Mouse (Mus musculus): ENCODE results near the gene Cbfb.

Gene Cbfb

DNA sequence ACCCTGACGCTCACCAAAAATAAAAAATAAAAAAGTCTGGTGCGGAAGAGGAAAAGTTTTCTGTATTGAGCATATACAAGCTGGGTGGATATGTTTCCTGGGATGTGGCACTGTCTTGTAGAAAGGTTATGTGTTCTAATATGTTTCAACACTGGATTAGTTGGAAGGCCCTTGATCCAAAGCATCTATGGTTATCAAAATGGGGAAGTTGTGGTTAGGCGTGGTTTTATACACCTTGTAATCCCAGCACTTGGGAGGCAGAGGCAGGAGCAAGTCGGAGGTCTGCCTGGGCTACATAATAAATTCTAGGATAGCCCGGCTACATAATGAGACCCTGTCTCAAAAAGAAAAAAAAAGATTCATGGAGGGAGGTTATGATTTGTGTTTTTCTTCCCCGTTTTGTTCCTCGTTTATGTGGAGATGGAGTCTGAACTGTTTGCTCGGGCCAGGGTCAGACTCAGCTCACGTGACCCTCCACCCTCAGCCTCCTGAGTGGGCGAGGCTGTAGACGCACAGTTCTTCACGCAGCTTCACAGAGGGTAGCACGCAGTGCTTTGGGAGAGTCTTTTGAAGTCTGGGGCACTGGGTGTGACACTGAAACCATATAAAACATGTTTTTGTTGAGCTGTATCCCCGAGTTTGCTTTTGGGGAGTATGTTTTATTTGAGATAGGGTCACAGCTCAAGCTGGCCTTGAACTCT, 67.1 kb downstream of the Cbfb start:
- DNase-seq (ENCODE audit: extremely low read depth, low read depth), result peak; percentile 60

DNA sequence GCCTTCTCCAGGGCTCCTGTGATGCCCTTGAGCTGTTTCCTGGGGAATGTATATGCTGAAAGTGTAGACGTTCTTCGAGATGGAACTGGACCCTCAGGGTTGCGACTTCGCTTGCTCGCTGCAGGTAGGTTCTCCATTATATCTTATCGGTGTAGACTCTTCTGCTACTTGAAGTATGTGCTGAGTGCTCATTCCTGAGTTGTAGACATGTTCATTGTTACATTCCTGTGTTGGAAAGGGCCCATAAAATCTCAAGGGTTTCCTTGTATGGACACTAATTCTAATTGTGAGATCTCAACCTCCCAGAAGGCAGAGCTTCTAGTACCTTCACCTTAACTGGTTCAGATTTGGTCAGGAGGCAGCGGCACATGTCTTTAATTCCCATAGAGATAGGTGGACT, 70.5 kb downstream of the Cbfb start:
- DNase-seq (ENCODE audit: extremely low read depth, low read depth), result no peak

DNA sequence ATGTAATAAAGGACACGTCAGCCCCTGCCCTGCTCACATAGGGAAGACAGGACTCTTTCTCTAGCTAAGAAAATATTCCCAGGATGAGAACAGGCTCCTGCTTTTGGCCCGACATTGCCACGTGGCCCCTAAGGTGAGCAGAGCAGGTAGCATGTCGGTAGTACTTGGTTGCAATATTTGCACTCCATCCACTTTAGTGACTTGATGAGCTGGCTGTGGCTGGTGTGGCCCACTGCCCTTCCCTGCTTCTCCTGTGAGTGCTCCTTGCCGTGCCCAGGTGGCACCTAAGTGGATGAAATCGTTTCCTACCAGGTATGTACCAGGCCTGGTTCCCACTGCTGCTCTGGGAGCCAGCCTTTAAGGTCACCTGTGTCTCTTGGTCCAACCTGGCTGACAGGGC, 81.5 kb downstream of the Cbfb start:
- no peak for DNase-seq (ENCODE audit: extremely low read depth, low read depth)

GRCm38 (mm10) chr8:105252680-105253537, 82.4 kb downstream of the Cbfb start:
- no peak for DNase-seq (ENCODE audit: extremely low read depth, low read depth)

GRCm38 (mm10) chr8:105253766-105254151, 83.3 kb downstream of the Cbfb start:
- no peak for DNase-seq (ENCODE audit: extremely low read depth, low read depth)

GRCm38 (mm10) chr8:105254152-105254965, 83.9 kb downstream of the Cbfb start:
- DNase-seq (ENCODE audit: extremely low read depth, low read depth), result peak; percentile 54

GRCm38 (mm10) chr8:105254966-105255350, 84.5 kb downstream of the Cbfb start, which contains the start of gene B3gnt9:
TSS of gene B3gnt9 (minus strand) at chr8:105255153.
- DNase-seq (ENCODE audit: extremely low read depth, low read depth), result peak; percentile 42

GRCm38 (mm10) chr8:105257318-105258114, 87.0 kb downstream of the Cbfb start:
- no peak for DNase-seq (ENCODE audit: extremely low read depth, low read depth)

GRCm38 (mm10) chr8:105258911-105259720, 88.6 kb downstream of the Cbfb start:
- no peak for DNase-seq (ENCODE audit: extremely low read depth, low read depth)

- no peak for DNase-seq (ENCODE audit: extremely low read depth, low read depth)
Measured at GRCm38 (mm10) chr8:105259721-105260320, 89.3 kb downstream of the Cbfb start.

- DNase-seq (ENCODE audit: extremely low read depth, low read depth), result no peak
Measured at GRCm38 (mm10) chr8:105260371-105261099, 90.1 kb downstream of the Cbfb start.

GRCm38 (mm10) chr8:105261326-105261980, 91.0 kb downstream of the Cbfb start:
- peak; percentile 54 for DNase-seq (ENCODE audit: extremely low read depth, low read depth)

DNA sequence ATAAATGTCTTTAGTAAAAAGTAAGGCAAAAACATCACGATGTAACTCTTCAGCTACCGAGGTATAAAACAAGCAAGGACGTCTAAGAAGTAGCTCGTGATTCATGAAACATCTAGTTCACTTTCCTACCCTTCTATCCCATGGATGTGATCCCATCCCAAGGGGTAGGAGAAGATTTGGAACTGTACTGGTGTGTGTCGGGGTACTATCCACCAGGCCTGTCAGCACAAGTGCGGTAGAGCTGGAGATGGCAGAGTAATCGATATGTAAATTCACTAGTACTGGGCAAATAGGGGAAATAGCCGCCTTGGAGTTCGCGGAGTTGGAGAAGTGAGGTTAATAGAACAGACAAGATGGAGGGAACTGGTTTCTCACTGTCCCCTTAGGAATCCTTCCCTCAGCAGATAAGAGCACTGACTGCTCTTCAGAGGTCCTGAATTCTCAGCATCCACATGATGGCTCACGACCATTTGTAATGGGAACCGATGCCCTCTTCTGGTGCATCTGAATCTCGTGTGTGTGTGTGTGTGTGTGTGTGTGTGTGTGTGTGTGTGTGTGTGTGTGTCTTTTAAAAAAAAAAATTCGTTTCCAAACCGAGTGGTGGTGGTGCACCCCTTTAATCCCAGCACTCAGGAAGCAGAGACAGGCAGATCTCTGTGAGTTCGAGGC, 92.9 kb downstream of the Cbfb start:
- DNase-seq (ENCODE audit: extremely low read depth, low read depth), result peak; percentile 40

DNA sequence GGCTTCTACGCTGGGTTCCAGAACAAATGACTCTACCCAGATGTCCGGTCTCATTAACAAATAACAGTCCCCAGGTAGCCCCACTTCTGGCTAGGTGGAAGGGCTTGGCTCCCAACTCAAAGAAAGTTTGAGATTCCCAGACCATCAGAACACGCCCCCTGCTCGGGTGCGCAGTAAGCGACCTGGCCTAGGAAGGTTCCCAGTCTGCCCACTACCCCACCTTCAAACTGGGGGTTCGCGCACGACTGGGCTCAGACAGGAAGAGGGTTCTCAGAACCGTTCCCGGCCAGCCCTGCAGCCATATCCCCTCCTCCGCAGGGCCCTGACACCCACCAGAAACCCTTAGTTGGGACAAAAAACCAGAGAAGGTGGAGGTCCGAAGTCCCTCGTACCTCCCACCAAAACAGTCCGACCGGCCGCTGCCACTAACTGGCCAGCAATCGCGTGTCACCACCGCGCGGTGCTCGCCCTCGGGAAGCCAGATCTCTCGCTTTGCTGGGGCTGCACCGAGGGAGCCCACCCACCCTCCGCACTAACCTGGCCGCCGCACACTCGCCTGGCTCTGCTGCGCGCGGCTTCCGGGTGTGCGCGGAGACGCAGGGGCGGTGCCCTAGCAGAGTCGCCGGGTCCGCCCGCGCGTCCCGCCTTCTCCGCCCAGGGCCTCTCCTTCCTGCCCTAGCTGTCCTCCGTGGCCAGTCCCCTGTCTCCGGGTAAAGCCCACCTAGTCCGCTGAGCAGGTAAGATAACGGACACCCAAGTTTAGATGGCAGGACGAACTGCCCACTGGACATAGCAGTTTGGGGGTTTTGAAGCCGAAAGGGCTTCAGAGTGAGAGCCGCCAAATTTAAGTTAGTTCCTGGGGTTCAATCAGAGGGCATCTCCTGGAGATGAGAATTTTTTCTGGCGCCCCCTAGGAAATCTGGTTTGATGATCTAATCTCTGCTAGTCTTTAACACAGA, 93.8 kb downstream of the Cbfb start, which contains the start of the genes Tradd and Fbxl8:
TSS of gene Tradd (minus strand) at position 586 of the 959 bp plus-strand sequence.
TSS of gene Fbxl8 (plus strand) at position 625 of the 959 bp plus-strand sequence.
- DNase-seq (ENCODE audit: extremely low read depth, low read depth), result peak; percentile 25

DNA sequence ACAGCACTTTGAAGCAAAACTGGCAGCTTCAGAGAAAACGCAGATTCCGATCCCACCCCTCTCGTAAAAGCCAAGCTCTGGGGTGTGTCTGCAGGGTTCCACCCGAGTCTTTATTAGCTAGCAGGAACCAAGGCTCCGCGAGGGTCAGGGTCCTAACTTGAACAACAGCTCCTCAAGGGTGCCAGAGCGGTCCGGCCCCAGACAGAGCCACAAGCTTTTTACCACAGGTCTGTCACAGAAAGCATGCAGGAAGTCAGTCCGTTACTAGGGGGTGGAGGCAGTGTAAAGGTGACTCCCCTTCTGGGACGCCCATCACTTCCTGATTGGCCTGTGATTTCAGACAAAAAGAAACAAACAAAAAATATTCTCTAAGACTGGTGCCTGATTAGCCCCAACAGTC, 94.7 kb downstream of the Cbfb start:
- peak; percentile 78 for DNase-seq (ENCODE audit: extremely low read depth, low read depth)

- no peak for DNase-seq (ENCODE audit: extremely low read depth, low read depth)
Measured at GRCm38 (mm10) chr8:105266775-105267174, 96.3 kb downstream of the Cbfb start.

All from MEL-GATA-1-ER (cell line).